Mouse (Mus musculus): Measurements from ENCODE around the gene Pate3.
"Not testable (repeated sequence)": the region's sequence is repeated elsewhere in the genome, so short reads cannot be mapped to it uniquely, and the experiment has no call there.

Pate3 gene

GRCm38 (mm10) chr9:35648102-35648501 lies at the start of gene Pate3:
Gene Pate3, minus strand, starts transcription at chr9:35648202.
- DNase-seq, result no peak

GRCm38 (mm10) chr9:35691924-35692323 lies 43.9 kb upstream of the Pate3 start:
- DNase-seq, result no peak

- DNase-seq, result no peak
Measured at GRCm38 (mm10) chr9:35687013-35687412, 39.0 kb upstream of the Pate3 start, which contains the start of gene Pate1. Gene Pate1, minus strand, starts transcription at chr9:35687390.

GRCm38 (mm10) chr9:35673557-35673956 lies 25.6 kb upstream of the Pate3 start:
- DNase-seq, result no peak

DNA sequence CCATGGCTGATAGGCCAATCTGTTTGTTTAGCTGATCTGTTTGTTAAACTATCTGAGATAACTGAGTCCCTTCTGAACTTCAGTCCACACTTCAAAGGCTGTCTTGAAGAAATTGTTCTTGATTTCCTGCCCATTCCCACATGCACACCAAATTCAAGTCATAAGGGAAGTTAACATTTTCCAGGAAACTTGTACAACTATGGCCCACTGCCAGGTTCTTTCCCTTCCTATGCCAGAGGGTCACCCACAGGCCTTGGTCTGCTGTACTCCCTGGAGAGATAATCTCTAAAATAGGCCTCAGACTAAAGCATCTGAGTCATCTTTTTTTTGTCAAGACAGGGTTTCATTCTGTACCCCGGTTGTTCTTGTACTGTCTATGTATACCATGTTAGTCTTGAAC lies 15.0 kb downstream of the Pate3 start:
- DNase-seq, result no peak

GRCm38 (mm10) chr9:35616784-35617183 lies 31.2 kb downstream of the Pate3 start:
- DNase-seq, result not testable (repeated sequence)

DNA sequence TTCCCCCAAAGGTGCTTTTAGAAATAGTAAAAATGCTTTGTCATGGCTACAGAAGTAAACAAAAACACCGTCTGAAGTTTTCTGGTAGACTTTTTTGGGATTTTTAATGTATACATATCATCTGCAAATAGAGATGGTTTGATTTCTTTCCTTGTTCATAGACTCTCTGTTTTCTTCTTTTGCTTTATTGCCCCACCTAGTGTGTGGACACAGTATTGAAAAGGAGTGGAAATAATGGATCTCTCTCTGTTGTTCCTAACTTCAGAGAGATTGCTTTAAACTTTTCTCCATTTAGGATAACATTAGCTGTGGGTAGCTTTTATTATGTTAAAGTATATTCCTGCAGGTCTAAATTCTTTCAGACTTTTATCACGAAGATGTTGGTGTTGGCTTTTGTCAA lies 34.0 kb downstream of the Pate3 start:
- DNase-seq, result no peak

DNA sequence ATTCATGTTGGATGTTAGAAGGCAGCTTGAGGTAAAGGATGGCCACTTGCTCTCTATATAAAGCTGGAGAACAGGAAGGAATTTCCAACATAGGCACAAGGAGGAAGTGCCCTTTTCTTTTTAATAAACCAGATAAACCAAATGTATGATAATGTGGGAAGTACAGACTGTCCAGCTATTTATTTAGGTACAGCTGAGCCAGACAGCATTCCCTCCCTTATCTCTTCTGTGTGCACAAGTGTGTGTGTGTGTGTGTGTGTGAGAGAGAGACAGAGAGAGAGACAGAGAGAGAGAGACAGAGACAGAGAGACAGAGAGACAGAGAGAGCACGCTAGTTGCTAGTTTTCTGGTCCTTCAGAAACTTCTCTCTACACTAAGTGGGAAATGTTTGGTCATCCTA lies 36.2 kb downstream of the Pate3 start, which contains the start of gene Pate4:
Gene Pate4 (minus strand): TSS at position 101 of the 400 bp plus-strand sequence.
- no peak for DNase-seq

DNA sequence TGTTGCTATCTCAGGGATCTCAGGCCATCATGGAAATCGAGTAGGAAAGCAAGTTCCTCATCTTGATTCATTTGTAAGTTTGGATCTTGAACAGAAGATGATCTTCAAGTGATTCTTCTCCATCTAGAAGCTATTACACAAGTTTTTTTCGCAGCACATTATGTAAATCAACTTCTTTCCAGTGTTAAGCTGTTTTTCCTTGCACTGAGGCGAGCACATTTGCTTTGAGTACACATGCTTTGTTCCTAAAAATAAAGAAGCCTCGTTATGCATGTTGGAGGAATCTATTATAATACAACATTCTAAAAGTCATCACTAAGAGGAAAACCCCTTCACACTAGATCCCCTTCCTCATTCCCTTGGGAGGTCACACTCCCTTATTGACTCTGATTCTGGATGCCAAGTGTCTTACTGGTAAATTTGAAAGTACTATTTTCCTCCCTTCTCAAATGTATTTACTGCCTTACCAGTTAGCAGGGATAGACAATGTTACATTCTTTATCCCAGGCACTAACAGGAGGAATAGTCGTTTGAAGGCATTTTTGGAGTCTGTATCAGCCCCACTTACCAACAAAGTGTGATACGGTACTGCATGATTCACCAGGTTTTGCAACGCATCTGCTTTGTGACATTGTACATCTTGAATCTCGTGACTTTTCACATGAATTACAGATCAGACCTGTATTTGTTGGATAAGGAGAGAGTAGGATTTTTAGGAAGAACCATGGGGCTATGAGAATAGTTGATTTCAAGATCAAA lies 40.2 kb downstream of the Pate3 start:
- no peak for DNase-seq
